Comparison of ENCODE assay signal across 8 mouse cellular contexts in genomic region chr6:83541756-83542456, GRCm38 (mm10). TPM values are rescaled to one million over a fixed set of nuclear protein-coding genes. Genes with fewer than 3 reads are reported as not detected.
DNase-seq lines count a peak whose midpoint lies in the region; ATAC-seq and TF ChIP-seq lines count a peak whose summit lies in the region.

No protein-coding gene starts in this region.

- H3K27ac ChIP-seq in left cerebral cortex, adult 2 months: peak overlapping the region; percentile 85

- DNase-seq in layer of hippocampus, adult 11-12 months (ENCODE audit: low spot score): peak; percentile 31
- no peak for DNase-seq in layer of hippocampus, postnatal 10 days (ENCODE audit: low spot score in 2 of 2)
- peak; percentile 35 for DNase-seq in cerebellum, adult 11 months
- DNase-seq in frontal cortex, adult 2 months (ENCODE audit: extremely low spot score in 1 of 2, low spot score in 1 of 2): peak; percentile 31 to 62
- DNase-seq in left cerebral cortex, adult 2 months (ENCODE audit: extremely low spot score in 1 of 2, low spot score in 2 of 2): peak; percentile 29 to 46
- no peak for DNase-seq in spleen, postnatal 36 days (ENCODE audit: low spot score in 2 of 2)
- no peak for DNase-seq in spleen, postnatal 4 days (ENCODE audit: low spot score in 2 of 2)

- TF ChIP-seq CTCF in left cerebral cortex, adult 2 months (IDR thresholded peaks at IDR 0.05): no peak

- no peak overlapping the region for H3K4me3 ChIP-seq in left cerebral cortex, adult 2 months

- no peak for ATAC-seq in CD4-positive, CD25-positive, alpha-beta regulatory T cell, adult 4 months

- intact Hi-C loops in left cerebral cortex, adult 2 months (cut with DNase I): loop anchor here (1.0 to 2.0 kb wide), 2 partner anchors 35 to 101 kb away; partner anchors contain the start of gene Dguok

RNA-seq across cellular contexts. Expression of gene Actg2, which starts 5.8 kb away (rescaled TPM):
- under 1 TPM; 0.55 to 0.98 TPM for total RNA-seq in layer of hippocampus, postnatal 10 days (2021)
- 0.76 and 1.7 TPM in 2 replicates for polyA plus RNA-seq in frontal cortex, adult 2 months (2012; rRNA removed)
- total RNA-seq in left cerebral cortex, adult 2 months (2021): not detected
- 10 to 100 TPM; 21.8 to 33.3 TPM for polyA plus RNA-seq in CD4-positive, CD25-positive, alpha-beta regulatory T cell, adult 4 months (2017; shearing (Covaris generic))

RNA-seq across cellular contexts. Expression of gene Stambp, which starts 30.6 kb away (rescaled TPM):
- 10 to 100 TPM; 38.7 to 39.0 TPM for total RNA-seq in layer of hippocampus, postnatal 10 days (2021)
- 34.6 and 38.7 TPM in 2 replicates for polyA plus RNA-seq in frontal cortex, adult 2 months (2012; rRNA removed)
- 10 to 100 TPM; 30.2 to 30.6 TPM for total RNA-seq in left cerebral cortex, adult 2 months (2021)
- polyA plus RNA-seq in CD4-positive, CD25-positive, alpha-beta regulatory T cell, adult 4 months (2017; shearing (Covaris generic)): 10 to 100 TPM; 29.5 to 34.5 TPM

RNA-seq across cellular contexts. Expression of gene Dguok, which starts 35.1 kb away (rescaled TPM):
- total RNA-seq in layer of hippocampus, postnatal 10 days (2021): 10 to 100 TPM; 29.5 to 29.7 TPM
- 48.0 and 64.1 TPM in 2 replicates for polyA plus RNA-seq in frontal cortex, adult 2 months (2012; rRNA removed)
- total RNA-seq in left cerebral cortex, adult 2 months (2021): 10 to 100 TPM; 25.2 to 31.0 TPM
- polyA plus RNA-seq in CD4-positive, CD25-positive, alpha-beta regulatory T cell, adult 4 months (2017; shearing (Covaris generic)): 10 to 100 TPM; 91.3 to 93.4 TPM

Comparison
In these comparisons a context has a peak if more than half of its experiments do, and no peak if none do; other contexts are left out.
1. DNase-seq: peak in layer of hippocampus, adult 11-12 months (single experiment), cerebellum, adult 11 months (single experiment), frontal cortex, adult 2 months (2 of 2) and left cerebral cortex, adult 2 months (2 of 2); none in layer of hippocampus, postnatal 10 days (0 of 2), spleen, postnatal 36 days (0 of 2) and spleen, postnatal 4 days (0 of 2).